Mouse (Mus musculus) embryonic facial prominence, embryonic 13.5 days (tissue): Measurements from ENCODE around the gene Wbp2nl. TPM values are rescaled to one million over a fixed set of nuclear protein-coding genes. Genes with fewer than 3 reads are reported as not detected.

Experiments used
- polyA plus RNA-seq: library from polyadenylated mRNA; unstranded; fragments of >200 nt; fragmentation: Nextera tagmentation; extraction: Ambion mirVana; gene quantifications from 2 replicates; pipeline ENCODE4 v1.2.1, GENCODE M21; 2015

Wbp2nl gene
- polyA plus RNA-seq, 1 experiment from 2014 or later, result not detected

Other genes starting within 250 kb of the Wbp2nl start
- gene 4930407I10Rik, start 239.8 kb upstream of the Wbp2nl start, polyA plus RNA-seq, result 0.08 TPM in 1 of 2 replicates, not detected in the other
- 0.15 TPM in 1 of 2 replicates, not detected in the other for gene Mei1, start 229.0 kb upstream of the Wbp2nl start, polyA plus RNA-seq
- gene Ccdc134, start 171.0 kb upstream of the Wbp2nl start, polyA plus RNA-seq, result 22.7 and 26.8 TPM in 2 replicates
- 146 and 160 TPM in 2 replicates for gene Srebf2, start 151.8 kb upstream of the Wbp2nl start, polyA plus RNA-seq
- 0.18 and 0.50 TPM in 2 replicates for gene Shisa8, start 86.1 kb upstream of the Wbp2nl start, polyA plus RNA-seq
- 0.17 TPM in 1 of 2 replicates, not detected in the other for gene Tnfrsf13c, start 74.6 kb upstream of the Wbp2nl start, polyA plus RNA-seq
- 61.7 and 72.7 TPM in 2 replicates for gene Cenpm, start 54.2 kb upstream of the Wbp2nl start, polyA plus RNA-seq
- 0.17 TPM in 1 of 2 replicates, not detected in the other for gene 1500009C09Rik, start 46.6 kb upstream of the Wbp2nl start, polyA plus RNA-seq
- gene Sept3, start 24.1 kb upstream of the Wbp2nl start, polyA plus RNA-seq, result 30.8 and 32.4 TPM in 2 replicates
- 46.0 and 49.9 TPM in 2 replicates for gene Naga, start 40.0 kb downstream of the Wbp2nl start, polyA plus RNA-seq
- gene Pheta2, start 40.0 kb downstream of the Wbp2nl start, polyA plus RNA-seq, result 18.9 and 19.5 TPM in 2 replicates
- 255 and 264 TPM in 2 replicates for gene Smdt1, start 40.0 kb downstream of the Wbp2nl start, polyA plus RNA-seq
- 319 and 324 TPM in 2 replicates for gene Ndufa6, start 55.4 kb downstream of the Wbp2nl start, polyA plus RNA-seq
- 10.3 and 10.5 TPM in 2 replicates for gene Cyp2d22, start 81.3 kb downstream of the Wbp2nl start, polyA plus RNA-seq
- gene Cyp2d11, start 95.1 kb downstream of the Wbp2nl start, polyA plus RNA-seq, result not detected in 2 replicates
- 1.7 TPM in 1 of 2 replicates, not detected in the other for gene Cyp2d10, start 108.2 kb downstream of the Wbp2nl start, polyA plus RNA-seq
- gene Cyp2d9, start 134.5 kb downstream of the Wbp2nl start, polyA plus RNA-seq, result not detected in 2 replicates